Mouse (Mus musculus): ENCODE measurements around the gene Ccdc24. TPM values are rescaled to one million over a fixed set of nuclear protein-coding genes. Genes with fewer than 3 reads are reported as not detected.

The Ccdc24 gene
- 2.9 TPM in 2 replicates for polyA plus RNA-seq (2016; fragmentation: Nextera tagmentation; extraction: Ambion mirVana)

- H3K9ac ChIP-seq = peak within 1 kb of the TSS; percentile 45; the same call in 1 of the 2 replicates
- H3K4me2 ChIP-seq (replicated peaks) = peak within 1 kb of the TSS; percentile 36
- no peaks in the 10 kb centered on the region for H3K9me3 ChIP-seq (replicated peaks)
- WGBS = 6% methylated on average over 14 of the region's 14 CpGs
- peaks cover 43% of the 10 kb centered on the region for H3K36me3 ChIP-seq
- H3K4me1 ChIP-seq = peaks cover 25% of the 10 kb centered on the region
- H3K27me3 ChIP-seq = 0 out of 2 replicates have a peak, but pooled peaks cover 1% of the 10 kb centered on the region
- 0 out of 2 replicates have a peak within 1 kb of the TSS, but pooled peaks have one; percentile 5 for H3K27ac ChIP-seq
- 0 out of 2 replicates have a peak, but pooled peaks have one; percentile 17 for ATAC-seq (ENCODE audit: low FRiP score)
- no peak within 1 kb of the TSS for H3K4me3 ChIP-seq
Observed at GRCm38 (mm10) chr4:117872471-117872886, at the start of gene Ccdc24. Gene Ccdc24, minus strand, starts transcription at chr4:117872557.

GRCm38 (mm10) chr4:117921358-117921757 is 49.0 kb upstream of the Ccdc24 start:
- no peak overlapping the region for H3K4me3 ChIP-seq
- H3K27ac ChIP-seq = no peak overlapping the region
- ATAC-seq (ENCODE audit: low FRiP score) = no peak
- H3K4me2 ChIP-seq (replicated peaks) = no peak overlapping the region
- no peak overlapping the region for H3K9ac ChIP-seq
- no peaks in the 10 kb centered on the region for H3K36me3 ChIP-seq
- 96% methylated on average over 2 of the region's 2 CpGs for WGBS
- H3K4me1 ChIP-seq = peaks cover 2% of the 10 kb centered on the region
- H3K27me3 ChIP-seq = peaks cover 37% of the 10 kb centered on the region
- no peaks in the 10 kb centered on the region for H3K9me3 ChIP-seq (replicated peaks)

GRCm38 (mm10) chr4:117918762-117919161 is 46.4 kb upstream of the Ccdc24 start:
- Histone ChIP-seq H3K4me3 (no peak overlapping the region), H3K27me3 (peaks cover 13% of the 10 kb centered on the region; the same call in 1 of the 2 replicates), H3K36me3 (no peaks in the 10 kb centered on the region), H3K9me3 (replicated peaks) (no peaks in the 10 kb centered on the region), H3K9ac (no peak overlapping the region), H3K4me1 (peaks cover 12% of the 10 kb centered on the region), H3K27ac (no peak overlapping the region), H3K4me2 (replicated peaks) (no peak overlapping the region)
- 92% methylated on average over 5 of the region's 5 CpGs for WGBS
- ATAC-seq (ENCODE audit: low FRiP score) = no peak

GRCm38 (mm10) chr4:117918261-117918660 is 45.9 kb upstream of the Ccdc24 start:
- Histone ChIP-seq H3K9ac (no peak overlapping the region), H3K4me3 (no peak overlapping the region), H3K27me3 (peaks cover 8% of the 10 kb centered on the region; the same call in 1 of the 2 replicates), H3K4me1 (peaks cover 18% of the 10 kb centered on the region), H3K27ac (no peak overlapping the region), H3K4me2 (replicated peaks) (no peak overlapping the region), H3K9me3 (replicated peaks) (no peaks in the 10 kb centered on the region), H3K36me3 (no peaks in the 10 kb centered on the region)
- 72% methylated on average over 3 of the region's 3 CpGs for WGBS
- ATAC-seq (ENCODE audit: low FRiP score) = no peak

GRCm38 (mm10) chr4:117917847-117918246 is 45.5 kb upstream of the Ccdc24 start:
- Histone ChIP-seq H3K4me3 (no peak overlapping the region), H3K27ac (no peak overlapping the region), H3K27me3 (peaks cover 5% of the 10 kb centered on the region; the same call in 1 of the 2 replicates), H3K36me3 (no peaks in the 10 kb centered on the region), H3K4me1 (peaks cover 22% of the 10 kb centered on the region), H3K4me2 (replicated peaks) (no peak overlapping the region), H3K9ac (no peak overlapping the region), H3K9me3 (replicated peaks) (no peaks in the 10 kb centered on the region)
- WGBS = 96% methylated on average over 4 of the region's 4 CpGs
- no peak for ATAC-seq (ENCODE audit: low FRiP score)

GRCm38 (mm10) chr4:117917402-117917801 is 45.0 kb upstream of the Ccdc24 start:
- WGBS = 92% methylated on average over 4 of the region's 4 CpGs
- peaks cover 2% of the 10 kb centered on the region; the same call in 1 of the 2 replicates for H3K27me3 ChIP-seq
- H3K4me2 ChIP-seq (replicated peaks) = no peak overlapping the region
- H3K36me3 ChIP-seq = no peaks in the 10 kb centered on the region
- no peak overlapping the region for H3K27ac ChIP-seq
- no peak overlapping the region for H3K9ac ChIP-seq
- no peaks in the 10 kb centered on the region for H3K9me3 ChIP-seq (replicated peaks)
- ATAC-seq (ENCODE audit: low FRiP score) = no peak
- H3K4me3 ChIP-seq = no peak overlapping the region
- peaks cover 25% of the 10 kb centered on the region for H3K4me1 ChIP-seq

GRCm38 (mm10) chr4:117916386-117916785 is 44.0 kb upstream of the Ccdc24 start:
- Histone ChIP-seq H3K4me1 (peaks cover 34% of the 10 kb centered on the region), H3K27me3 (no peaks in the 10 kb centered on the region), H3K27ac (no peak overlapping the region), H3K4me2 (replicated peaks) (no peak overlapping the region), H3K4me3 (no peak overlapping the region), H3K9ac (no peak overlapping the region), H3K9me3 (replicated peaks) (no peaks in the 10 kb centered on the region), H3K36me3 (peaks cover 8% of the 10 kb centered on the region)
- ATAC-seq (ENCODE audit: low FRiP score) = no peak
- 86% methylated on average over 5 of the region's 5 CpGs for WGBS

GRCm38 (mm10) chr4:117915489-117916105 is 43.2 kb upstream of the Ccdc24 start:
- peak overlapping the region; percentile 89 for H3K9ac ChIP-seq
- 12% methylated on average over 19 of the region's 19 CpGs for WGBS
- peak; percentile 1; the same call in 1 of the 2 replicates for ATAC-seq (ENCODE audit: low FRiP score)
- H3K27ac ChIP-seq = peak overlapping the region; percentile 73
- H3K9me3 ChIP-seq (replicated peaks) = no peaks in the 10 kb centered on the region
- no peaks in the 10 kb centered on the region for H3K27me3 ChIP-seq
- peaks cover 13% of the 10 kb centered on the region for H3K36me3 ChIP-seq
- peak overlapping the region; percentile 80 for H3K4me3 ChIP-seq
- H3K4me2 ChIP-seq (replicated peaks) = peak overlapping the region; percentile 98
- peaks cover 40% of the 10 kb centered on the region for H3K4me1 ChIP-seq

GRCm38 (mm10) chr4:117914591-117915442 is 42.5 kb upstream of the Ccdc24 start, which contains the start of gene Ipo13:
Gene Ipo13, minus strand, starts transcription at chr4:117914999.
- peak; percentile 95 for ATAC-seq (ENCODE audit: low FRiP score)
- under 1% methylated on average over 61 of the region's 61 CpGs for WGBS
- peak within 1 kb of the TSS; percentile 73 for H3K27ac ChIP-seq
- peaks cover 17% of the 10 kb centered on the region for H3K36me3 ChIP-seq
- H3K4me3 ChIP-seq = peak within 1 kb of the TSS; percentile 80
- no peaks in the 10 kb centered on the region for H3K27me3 ChIP-seq
- peak within 1 kb of the TSS; percentile 89 for H3K9ac ChIP-seq
- H3K9me3 ChIP-seq (replicated peaks) = no peaks in the 10 kb centered on the region
- peaks cover 48% of the 10 kb centered on the region for H3K4me1 ChIP-seq
- peak within 1 kb of the TSS; percentile 98 for H3K4me2 ChIP-seq (replicated peaks)

GRCm38 (mm10) chr4:117914031-117914430 is 41.7 kb upstream of the Ccdc24 start:
- peaks cover 55% of the 10 kb centered on the region for H3K4me1 ChIP-seq
- H3K27me3 ChIP-seq = no peaks in the 10 kb centered on the region
- no peaks in the 10 kb centered on the region for H3K9me3 ChIP-seq (replicated peaks)
- H3K36me3 ChIP-seq = peaks cover 20% of the 10 kb centered on the region
- 21% methylated on average over 8 of the region's 8 CpGs for WGBS
- peak; percentile 6 for ATAC-seq (ENCODE audit: low FRiP score)
- peak overlapping the region; percentile 89 for H3K9ac ChIP-seq
- no peak overlapping the region for H3K27ac ChIP-seq
- H3K4me2 ChIP-seq (replicated peaks) = peak overlapping the region; percentile 98
- H3K4me3 ChIP-seq = peak overlapping the region; percentile 80

- Histone ChIP-seq H3K4me2 (replicated peaks) (peak overlapping the region; percentile 98), H3K9ac (peak overlapping the region; percentile 89), H3K27me3 (no peaks in the 10 kb centered on the region), H3K4me3 (peak overlapping the region; percentile 80), H3K9me3 (replicated peaks) (no peaks in the 10 kb centered on the region), H3K36me3 (peaks cover 20% of the 10 kb centered on the region), H3K27ac (no peak overlapping the region), H3K4me1 (peaks cover 62% of the 10 kb centered on the region)
- ATAC-seq (ENCODE audit: low FRiP score) = no peak
- WGBS = 50% methylated on average over 3 of the region's 3 CpGs
Observed at GRCm38 (mm10) chr4:117913421-117913820, 41.1 kb upstream of the Ccdc24 start.

- Histone ChIP-seq H3K4me3 (peak overlapping the region; percentile 80), H3K4me2 (replicated peaks) (peak overlapping the region; percentile 98), H3K27me3 (no peaks in the 10 kb centered on the region), H3K36me3 (peaks cover 20% of the 10 kb centered on the region), H3K4me1 (peaks cover 67% of the 10 kb centered on the region), H3K9me3 (replicated peaks) (no peaks in the 10 kb centered on the region), H3K9ac (peak overlapping the region; percentile 89), H3K27ac (peak overlapping the region; percentile 40; the same call in 1 of the 2 replicates)
- 60% methylated on average over 7 of the region's 7 CpGs for WGBS
- no peak for ATAC-seq (ENCODE audit: low FRiP score)
Observed at GRCm38 (mm10) chr4:117912685-117913273, 40.4 kb upstream of the Ccdc24 start.

All from hindbrain, embryonic 12.5 days (tissue).